Mouse (Mus musculus) C2C12 (cell line): ENCODE data around the gene Hoxa7.

ENCODE experiments used
- CTCF ChIP-seq: IDR thresholded peaks from one replicate; pipeline ENCODE4 v1.5.1; 2011; ENCODE audit not compliant: control insufficient read depth, insufficient read depth, insufficient read length
- MYOD1 ChIP-seq: IDR thresholded peaks from one replicate; pipeline ENCODE4 v1.6.1; 2011; ENCODE audit warnings: low read depth; ENCODE audit not compliant: control insufficient read depth, insufficient read length
- USF1 ChIP-seq: IDR thresholded peaks from one replicate; pipeline ENCODE4 v1.6.1; 2011; ENCODE audit warnings: low read depth, mild to moderate bottlenecking, control low read depth, moderate library complexity

DNA sequence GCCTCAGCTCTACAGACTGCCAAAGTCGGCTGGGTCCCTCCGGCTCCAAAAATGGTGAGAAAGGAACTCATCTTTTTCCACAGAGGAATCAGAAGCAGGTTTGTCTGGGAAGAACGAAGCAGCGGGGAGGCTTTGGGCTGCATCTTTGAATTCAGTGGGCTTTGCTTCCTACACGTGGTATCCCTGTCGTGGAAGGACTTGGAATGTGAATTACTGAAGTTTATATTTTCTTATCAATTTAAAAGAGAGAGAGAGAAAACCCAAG is 41.6 kb upstream of the Hoxa7 start:
- TF ChIP-seq CTCF (no peak), MYOD1 (no peak), USF1 (no peak)
